Mouse (Mus musculus) midbrain, embryonic 15.5 days (tissue): ENCODE results near the gene Nolc1. TPM values are rescaled to one million over a fixed set of nuclear protein-coding genes. Genes with fewer than 3 reads are reported as not detected.
"Not testable (repeated sequence)": the region's sequence is repeated elsewhere in the genome, so short reads cannot be mapped to it uniquely, and the experiment has no call there.

ENCODE experiments used
- ATAC-seq: fragments of 200-750 bp; cut with Nextera tagmentation; replicated peaks from 2 replicates; pipeline ENCODE4 v1.8.0; 2017; ENCODE audit warnings: moderate TSS enrichment
- H3K27ac ChIP-seq: fragments of 300-500 bp; sonication (generic); 2 replicates; pipeline ENCODE4 v1.5.1; 2015; ENCODE audit warnings: mild to moderate bottlenecking, inconsistent platforms
- H3K27me3 ChIP-seq: fragments of 300-500 bp; sonication (generic); replicated peaks from 2 replicates; pipeline ENCODE4 v1.6.1; 2015; ENCODE audit warnings: inconsistent platforms
- H3K36me3 ChIP-seq: fragments of 300-500 bp; sonication (generic); replicated peaks from 2 replicates; pipeline ENCODE4 v1.6.1; 2015; ENCODE audit warnings: inconsistent platforms
- H3K4me1 ChIP-seq: fragments of 300-500 bp; sonication (generic); 2 replicates; pipeline ENCODE4 v1.6.1; 2015; ENCODE audit warnings: inconsistent platforms
- H3K4me2 ChIP-seq: fragments of 300-500 bp; sonication (generic); 2 replicates; pipeline ENCODE4 v1.6.1; 2015; ENCODE audit warnings: inconsistent platforms, mild to moderate bottlenecking, moderate library complexity
- H3K4me3 ChIP-seq: fragments of 300-500 bp; sonication (generic); 2 replicates; pipeline ENCODE4 v1.5.1; 2015; ENCODE audit warnings: mild to moderate bottlenecking, inconsistent platforms
- H3K9ac ChIP-seq: fragments of 300-500 bp; sonication (generic); 2 replicates; pipeline ENCODE4 v1.6.1; 2015; ENCODE audit warnings: mild to moderate bottlenecking, inconsistent platforms
- H3K9me3 ChIP-seq: fragments of 300-500 bp; sonication (generic); 2 replicates; pipeline ENCODE4 v1.6.1; 2016; ENCODE audit warnings: inconsistent platforms
- WGBS: fragments of 180-500 bp; shearing (Covaris S2); methylation state at CpG from one replicate; pipeline ENCODE4 v1.1.7; 2015; ENCODE audit warnings: mixed read lengths; 5-methylcytosine and 5-hydroxymethylcytosine counted together
- polyA plus RNA-seq: library from polyadenylated mRNA; unstranded; fragments of >200 nt; fragmentation: Nextera tagmentation; extraction: Ambion mirVana; gene quantifications from 2 replicates; pipeline ENCODE4 v1.2.1, GENCODE M21; 2015

The Nolc1 gene
- polyA plus RNA-seq, 1 experiment from 2014 or later, result 70.3 TPM

- no peak overlapping the region for H3K9ac ChIP-seq
- H3K27me3 ChIP-seq, result no peaks in the 10 kb centered on the region
- no peaks in the 10 kb centered on the region for H3K9me3 ChIP-seq
- no peak for ATAC-seq
- no peak overlapping the region for H3K4me3 ChIP-seq
- WGBS, result 88% methylated on average over 2 of the region's 2 CpGs
- H3K27ac ChIP-seq, result no peak overlapping the region
- no peaks in the 10 kb centered on the region for H3K4me1 ChIP-seq
- H3K36me3 ChIP-seq, result no peaks in the 10 kb centered on the region
- H3K4me2 ChIP-seq, result no peak overlapping the region
Measured at GRCm38 (mm10) chr19:46110214-46110613, 34.6 kb downstream of the Nolc1 start.

GRCm38 (mm10) chr19:46110781-46111180 is 35.1 kb downstream of the Nolc1 start:
- Histone ChIP-seq H3K9me3 (no peaks in the 10 kb centered on the region), H3K27ac (no peak overlapping the region), H3K27me3 (no peaks in the 10 kb centered on the region), H3K36me3 (no peaks in the 10 kb centered on the region), H3K4me2 (no peak overlapping the region), H3K4me3 (no peak overlapping the region), H3K4me1 (no peaks in the 10 kb centered on the region), H3K9ac (no peak overlapping the region)
- 85% methylated on average over 5 of the region's 5 CpGs for WGBS
- no peak for ATAC-seq

- 63% methylated on average over 4 of the region's 4 CpGs for WGBS
- H3K27me3 ChIP-seq, result no peaks in the 10 kb centered on the region
Measured at GRCm38 (mm10) chr19:46114617-46115016, 39.0 kb downstream of the Nolc1 start.

GRCm38 (mm10) chr19:46119458-46119857 is 43.8 kb downstream of the Nolc1 start:
- Histone ChIP-seq H3K27me3 (no peaks in the 10 kb centered on the region), H3K9me3 (no peaks in the 10 kb centered on the region), H3K36me3 (no peaks in the 10 kb centered on the region), H3K4me3 (no peak overlapping the region), H3K4me1 (no peaks in the 10 kb centered on the region), H3K4me2 (no peak overlapping the region), H3K27ac (no peak overlapping the region), H3K9ac (no peak overlapping the region)
- no peak for ATAC-seq
- 95% methylated on average over 3 of the region's 3 CpGs for WGBS

More at GRCm38 (mm10) chr19:46114617-46115016, 39.0 kb downstream of the Nolc1 start:
- H3K4me1 ChIP-seq, result no peaks in the 10 kb centered on the region
- no peak overlapping the region for H3K4me3 ChIP-seq
- H3K9ac ChIP-seq, result no peak overlapping the region
- ATAC-seq, result no peak
- no peak overlapping the region for H3K27ac ChIP-seq
- H3K9me3 ChIP-seq, result no peaks in the 10 kb centered on the region
- no peaks in the 10 kb centered on the region for H3K36me3 ChIP-seq
- no peak overlapping the region for H3K4me2 ChIP-seq

GRCm38 (mm10) chr19:46120872-46121271 is 45.2 kb downstream of the Nolc1 start:
- ATAC-seq, result no peak
- 79% methylated on average over 6 of the region's 6 CpGs for WGBS
- H3K9ac ChIP-seq, result no peak overlapping the region
- no peaks in the 10 kb centered on the region for H3K27me3 ChIP-seq
- H3K4me3 ChIP-seq, result no peak overlapping the region
- no peaks in the 10 kb centered on the region for H3K9me3 ChIP-seq
- H3K27ac ChIP-seq, result no peak overlapping the region
- no peaks in the 10 kb centered on the region for H3K4me1 ChIP-seq
- H3K36me3 ChIP-seq, result no peaks in the 10 kb centered on the region
- H3K4me2 ChIP-seq, result no peak overlapping the region

- Histone ChIP-seq H3K4me1 (no peaks in the 10 kb centered on the region), H3K9me3 (no peaks in the 10 kb centered on the region), H3K4me2 (no peak overlapping the region), H3K4me3 (no peak overlapping the region), H3K27me3 (no peaks in the 10 kb centered on the region), H3K36me3 (no peaks in the 10 kb centered on the region), H3K27ac (no peak overlapping the region), H3K9ac (no peak overlapping the region)
- WGBS, result 86% methylated on average over 3 of the region's 3 CpGs
- ATAC-seq, result no peak
Measured at GRCm38 (mm10) chr19:46123876-46124275, 48.2 kb downstream of the Nolc1 start.

GRCm38 (mm10) chr19:46124651-46125050 is 49.0 kb downstream of the Nolc1 start:
- H3K27ac ChIP-seq, result no peak overlapping the region
- no peaks in the 10 kb centered on the region for H3K9me3 ChIP-seq
- H3K4me1 ChIP-seq, result no peaks in the 10 kb centered on the region
- H3K4me3 ChIP-seq, result no peak overlapping the region
- ATAC-seq, result no peak
- no peaks in the 10 kb centered on the region for H3K36me3 ChIP-seq
- H3K27me3 ChIP-seq, result no peaks in the 10 kb centered on the region
- no peak overlapping the region for H3K9ac ChIP-seq
- no peak overlapping the region for H3K4me2 ChIP-seq

- H3K27me3 ChIP-seq, result peaks cover 13% of the 10 kb centered on the region
- ATAC-seq, result no peak
- no peaks in the 10 kb centered on the region for H3K4me1 ChIP-seq
- no peaks in the 10 kb centered on the region for H3K36me3 ChIP-seq
- WGBS, result 90% methylated on average over 4 of the region's 4 CpGs
- H3K4me3 ChIP-seq, result no peak overlapping the region
- no peak overlapping the region for H3K27ac ChIP-seq
- no peak overlapping the region for H3K9ac ChIP-seq
- H3K4me2 ChIP-seq, result no peak overlapping the region
- no peaks in the 10 kb centered on the region for H3K9me3 ChIP-seq
Measured at GRCm38 (mm10) chr19:46126301-46126700, 50.6 kb downstream of the Nolc1 start.

GRCm38 (mm10) chr19:46129737-46130136 is 54.1 kb downstream of the Nolc1 start:
- H3K36me3 ChIP-seq, result not testable (repeated sequence)
- 80% methylated on average over 6 of the region's 6 CpGs for WGBS

GRCm38 (mm10) chr19:46131283-46131682 is 55.6 kb downstream of the Nolc1 start:
- H3K27me3 ChIP-seq, result peaks cover 46% of the 10 kb centered on the region
- peaks cover 17% of the 10 kb centered on the region for H3K4me1 ChIP-seq
- 8% methylated on average over 7 of the region's 8 CpGs for WGBS
- H3K9me3 ChIP-seq, result no peaks in the 10 kb centered on the region
- H3K4me2 ChIP-seq, result peak overlapping the region; percentile 40; the same call in 1 of the 2 replicates
- H3K4me3 ChIP-seq, result no peak overlapping the region
- no peak overlapping the region for H3K27ac ChIP-seq
- H3K36me3 ChIP-seq, result no peaks in the 10 kb centered on the region
- H3K9ac ChIP-seq, result no peak overlapping the region
- no peak for ATAC-seq

More at GRCm38 (mm10) chr19:46129737-46130136, 54.1 kb downstream of the Nolc1 start:
- H3K9ac ChIP-seq, H3K27ac ChIP-seq, H3K4me2 ChIP-seq, H3K4me3 ChIP-seq, ATAC-seq, H3K9me3 ChIP-seq, H3K4me1 ChIP-seq: not testable (repeated sequence)
- H3K27me3 ChIP-seq, result peaks cover 41% of the 10 kb centered on the region

- Histone ChIP-seq H3K4me1 (peaks cover 23% of the 10 kb centered on the region), H3K36me3 (no peaks in the 10 kb centered on the region), H3K4me3 (peak within 1 kb of the TSS; percentile 16), H3K9ac (peak within 1 kb of the TSS; percentile 19; the same call in 1 of the 2 replicates), H3K9me3 (no peaks in the 10 kb centered on the region), H3K4me2 (peak within 1 kb of the TSS; percentile 40), H3K27me3 (peaks cover 51% of the 10 kb centered on the region), H3K27ac (no peak within 1 kb of the TSS)
- under 1% methylated on average over 31 of the region's 31 CpGs for WGBS
- no peak for ATAC-seq
Measured at GRCm38 (mm10) chr19:46131694-46132525, 56.2 kb downstream of the Nolc1 start, which contains the start of gene Elovl3. TSS of gene Elovl3 (plus strand) at chr19:46131897.

- Histone ChIP-seq H3K9ac (no peak overlapping the region), H3K4me2 (no peak overlapping the region), H3K9me3 (no peaks in the 10 kb centered on the region), H3K4me1 (peaks cover 27% of the 10 kb centered on the region), H3K36me3 (no peaks in the 10 kb centered on the region), H3K4me3 (no peak overlapping the region), H3K27me3 (peaks cover 57% of the 10 kb centered on the region), H3K27ac (no peak overlapping the region)
- WGBS, result 27% methylated on average over 6 of the region's 6 CpGs
- no peak for ATAC-seq
Measured at GRCm38 (mm10) chr19:46132577-46132976, 56.9 kb downstream of the Nolc1 start.
